Mouse (Mus musculus): Measurements from ENCODE around the gene Btbd2.

Btbd2 gene

DNA sequence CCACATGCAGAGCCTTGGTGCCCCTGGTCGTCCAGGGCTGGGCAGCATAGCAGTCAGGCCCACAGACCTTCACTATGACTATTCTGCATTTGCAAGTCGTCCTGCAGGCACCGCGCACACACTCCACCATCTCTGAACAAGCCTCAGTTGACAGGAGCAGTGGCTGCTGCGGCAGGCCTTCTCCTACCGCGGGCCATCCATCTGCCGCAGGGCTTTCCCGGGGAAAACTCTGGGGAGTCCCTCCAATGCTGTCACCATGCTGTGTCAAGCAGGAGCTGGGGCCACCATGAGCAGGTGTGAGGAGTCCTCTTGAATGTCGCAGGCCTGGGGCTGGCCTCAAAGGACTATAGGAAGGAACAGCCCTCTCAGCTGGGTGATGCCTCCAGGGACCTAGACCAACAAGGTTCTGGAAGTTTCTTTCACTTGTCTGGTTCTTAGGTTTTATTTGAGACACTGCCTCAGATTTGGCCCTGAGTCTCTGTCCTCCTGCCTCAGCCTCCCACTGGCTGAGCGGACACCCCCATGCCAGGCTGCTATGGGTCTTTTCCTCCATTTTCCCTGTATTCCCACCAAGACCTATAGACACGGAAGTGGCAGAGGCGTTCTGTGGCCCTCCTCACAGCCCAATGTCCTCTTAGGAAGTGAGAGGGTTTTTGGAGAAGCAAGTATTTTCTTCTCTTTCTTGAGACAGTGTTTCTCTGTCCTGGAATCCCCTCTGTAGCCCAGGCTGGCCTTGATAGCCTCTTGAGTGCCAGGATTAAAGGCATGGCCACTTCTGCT lies 37.5 kb upstream of the Btbd2 start:
- H3K27me3 ChIP-seq (ENCODE audit: insufficient read depth, low read length) = no peaks in the 10 kb centered on the region
- peaks cover 83% of the 10 kb centered on the region for H3K4me1 ChIP-seq (replicated peaks; ENCODE audit: low read depth, low read length)
- no peak for TF ChIP-seq CTCF (conservative IDR thresholded peaks at IDR 0.05; ENCODE audit: low read length)
- TF ChIP-seq NANOG (IDR thresholded peaks at IDR 0.05; ENCODE audit: borderline replicate concordance, low read length) = no peak
- TF ChIP-seq POU5F1 (IDR thresholded peaks at IDR 0.05; ENCODE audit: borderline replicate concordance, low read length) = no peak
- no peaks in the 10 kb centered on the region for H3K9me3 ChIP-seq (ENCODE audit: low read length)
- peaks cover 72% of the 10 kb centered on the region for H3K36me3 ChIP-seq (ENCODE audit: insufficient read depth, low read length)
- no peak overlapping the region for H3K4me3 ChIP-seq (replicated peaks; ENCODE audit: low read length)

DNA sequence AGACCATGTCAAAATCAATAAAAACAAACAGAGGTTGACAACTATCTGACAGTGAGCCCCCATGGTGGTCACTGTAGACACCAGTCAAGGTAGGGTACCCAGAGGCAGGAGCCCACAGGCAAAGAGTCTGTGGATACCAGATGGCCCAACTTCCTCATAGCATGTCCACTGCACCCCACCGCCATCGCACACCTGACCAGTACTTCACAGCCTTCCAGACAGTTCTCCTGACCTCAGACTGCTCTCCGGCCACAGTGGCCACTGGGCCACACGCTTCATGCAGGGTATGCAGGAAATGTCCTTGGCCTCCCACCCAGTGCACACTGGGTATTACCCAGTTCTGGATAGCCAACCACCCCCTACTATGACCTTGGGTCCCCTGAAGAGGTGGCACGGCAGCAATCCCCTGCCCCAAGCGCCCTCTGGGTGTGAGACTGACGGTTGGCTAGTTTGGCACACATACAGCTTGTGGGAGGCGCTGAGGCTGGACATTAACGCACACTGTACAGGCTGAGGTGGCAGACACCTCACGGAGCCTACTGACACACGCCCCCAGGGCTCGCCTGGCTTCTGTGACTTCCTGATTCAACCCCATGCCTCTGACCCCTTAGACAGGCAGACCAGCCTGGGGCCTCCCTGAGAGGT lies 36.7 kb upstream of the Btbd2 start:
- Histone ChIP-seq H3K27me3 (ENCODE audit: insufficient read depth, low read length) (no peaks in the 10 kb centered on the region), H3K4me1 (replicated peaks; ENCODE audit: low read depth, low read length) (peaks cover 80% of the 10 kb centered on the region), H3K9me3 (ENCODE audit: low read length) (no peaks in the 10 kb centered on the region), H3K4me3 (replicated peaks; ENCODE audit: low read length) (no peak overlapping the region), H3K36me3 (ENCODE audit: insufficient read depth, low read length) (peaks cover 72% of the 10 kb centered on the region)
- TF ChIP-seq NANOG (IDR thresholded peaks at IDR 0.05; ENCODE audit: borderline replicate concordance, low read length) (no peak), CTCF (conservative IDR thresholded peaks at IDR 0.05; ENCODE audit: low read length) (no peak), POU5F1 (IDR thresholded peaks at IDR 0.05; ENCODE audit: borderline replicate concordance, low read length) (no peak)

DNA sequence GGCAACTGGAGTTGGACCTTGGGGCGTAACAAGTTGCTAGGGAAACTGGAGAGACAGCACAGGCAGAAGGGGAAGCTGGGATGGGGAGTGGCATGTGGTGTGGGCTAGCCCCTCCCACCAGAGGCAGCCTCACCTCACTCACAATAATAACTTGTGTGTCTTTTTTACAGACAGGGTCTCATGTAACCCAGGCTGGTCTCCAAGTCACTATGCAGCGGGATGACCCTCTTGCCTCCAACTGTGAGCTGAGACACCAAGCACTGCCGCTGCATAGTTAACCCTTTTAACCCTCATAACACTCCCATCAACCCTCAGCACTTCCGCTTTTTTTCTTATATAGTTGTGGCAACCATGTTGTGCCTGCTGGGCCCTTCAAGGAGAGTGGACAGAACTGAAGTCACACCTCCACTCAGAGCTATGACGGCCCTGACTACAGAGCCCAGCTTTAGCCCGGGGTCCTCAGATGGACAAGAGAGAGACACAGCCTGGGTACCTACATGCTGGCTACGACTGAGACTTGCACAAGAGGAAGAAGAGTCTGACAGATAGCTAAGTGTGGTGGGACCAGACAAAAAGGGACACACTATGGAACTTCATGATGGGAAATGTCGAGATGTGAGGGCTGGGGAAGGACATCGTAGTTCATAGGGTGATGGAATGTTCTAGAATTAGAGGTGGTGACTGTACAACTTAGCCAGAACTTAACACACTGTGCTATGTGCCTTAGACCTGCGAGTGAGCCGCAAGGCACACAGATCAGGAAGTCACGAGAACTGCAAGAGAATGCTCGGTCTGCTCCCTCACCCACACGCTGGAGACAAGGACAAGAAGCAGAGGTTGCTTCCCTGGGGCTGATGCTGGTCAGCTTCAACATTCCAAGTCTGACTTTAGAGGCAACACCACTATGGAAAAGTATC lies 35.6 kb upstream of the Btbd2 start:
- Histone ChIP-seq H3K27me3 (ENCODE audit: insufficient read depth, low read length) (no peaks in the 10 kb centered on the region), H3K9me3 (ENCODE audit: low read length) (no peaks in the 10 kb centered on the region), H3K4me1 (replicated peaks; ENCODE audit: low read depth, low read length) (peaks cover 70% of the 10 kb centered on the region), H3K4me3 (replicated peaks; ENCODE audit: low read length) (no peak overlapping the region), H3K36me3 (ENCODE audit: insufficient read depth, low read length) (peaks cover 66% of the 10 kb centered on the region)
- TF ChIP-seq NANOG (IDR thresholded peaks at IDR 0.05; ENCODE audit: borderline replicate concordance, low read length) (no peak), CTCF (conservative IDR thresholded peaks at IDR 0.05; ENCODE audit: low read length) (no peak), POU5F1 (IDR thresholded peaks at IDR 0.05; ENCODE audit: borderline replicate concordance, low read length) (no peak)

DNA sequence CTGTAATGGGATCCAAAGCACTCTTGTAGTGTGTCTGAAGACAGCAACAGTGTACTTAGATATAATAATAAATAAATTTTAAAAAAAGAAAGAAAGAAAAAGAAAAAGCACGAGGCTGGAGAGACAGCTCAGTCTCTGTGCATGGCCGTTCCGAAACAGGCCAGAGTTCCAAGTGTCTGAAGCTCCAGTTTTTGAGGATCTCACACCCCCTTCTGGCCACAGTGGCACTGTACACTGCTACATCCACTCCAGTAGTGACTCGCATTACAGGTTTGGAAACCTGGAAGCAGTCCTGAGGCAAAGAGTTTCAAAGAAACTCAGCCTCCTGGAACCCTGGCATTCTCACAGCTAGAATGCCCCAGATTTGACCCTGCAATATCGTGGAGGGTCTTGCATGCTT lies 31.0 kb upstream of the Btbd2 start:
- Histone ChIP-seq H3K4me3 (replicated peaks; ENCODE audit: low read length) (no peak overlapping the region), H3K36me3 (ENCODE audit: insufficient read depth, low read length) (peaks cover 78% of the 10 kb centered on the region), H3K4me1 (replicated peaks; ENCODE audit: low read depth, low read length) (peaks cover 36% of the 10 kb centered on the region), H3K27me3 (ENCODE audit: insufficient read depth, low read length) (no peaks in the 10 kb centered on the region), H3K9me3 (ENCODE audit: low read length) (no peaks in the 10 kb centered on the region)
- TF ChIP-seq POU5F1 (IDR thresholded peaks at IDR 0.05; ENCODE audit: borderline replicate concordance, low read length) (no peak), CTCF (conservative IDR thresholded peaks at IDR 0.05; ENCODE audit: low read length) (peak; percentile 52)

DNA sequence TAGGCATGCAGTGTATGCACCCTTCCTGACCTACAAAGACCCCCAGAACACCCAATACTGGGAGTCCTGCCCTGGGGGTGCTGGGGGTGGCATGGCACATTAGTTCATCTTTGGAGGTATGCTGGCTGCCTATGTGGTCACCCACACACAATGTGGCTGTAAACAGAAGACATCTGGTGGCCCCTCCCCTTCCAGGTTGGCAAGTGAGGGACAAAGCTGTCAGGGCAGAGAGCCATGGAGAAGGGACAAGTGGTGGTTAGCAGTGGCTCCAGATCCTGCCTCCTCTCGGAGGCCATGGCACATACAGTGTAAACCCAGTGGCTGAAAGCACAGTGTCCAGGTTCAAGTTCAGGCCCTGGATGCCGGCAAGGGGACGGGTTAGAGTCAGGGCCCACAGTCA lies 29.7 kb upstream of the Btbd2 start:
- H3K4me1 ChIP-seq (replicated peaks; ENCODE audit: low read depth, low read length) = peaks cover 24% of the 10 kb centered on the region
- H3K27me3 ChIP-seq (ENCODE audit: insufficient read depth, low read length) = no peaks in the 10 kb centered on the region
- peaks cover 70% of the 10 kb centered on the region for H3K36me3 ChIP-seq (ENCODE audit: insufficient read depth, low read length)
- H3K9me3 ChIP-seq (ENCODE audit: low read length) = no peaks in the 10 kb centered on the region
- no peak overlapping the region for H3K4me3 ChIP-seq (replicated peaks; ENCODE audit: low read length)
- no peak for TF ChIP-seq NANOG (IDR thresholded peaks at IDR 0.05; ENCODE audit: borderline replicate concordance, low read length)
- TF ChIP-seq CTCF (conservative IDR thresholded peaks at IDR 0.05; ENCODE audit: low read length) = no peak
- TF ChIP-seq POU5F1 (IDR thresholded peaks at IDR 0.05; ENCODE audit: borderline replicate concordance, low read length) = no peak

DNA sequence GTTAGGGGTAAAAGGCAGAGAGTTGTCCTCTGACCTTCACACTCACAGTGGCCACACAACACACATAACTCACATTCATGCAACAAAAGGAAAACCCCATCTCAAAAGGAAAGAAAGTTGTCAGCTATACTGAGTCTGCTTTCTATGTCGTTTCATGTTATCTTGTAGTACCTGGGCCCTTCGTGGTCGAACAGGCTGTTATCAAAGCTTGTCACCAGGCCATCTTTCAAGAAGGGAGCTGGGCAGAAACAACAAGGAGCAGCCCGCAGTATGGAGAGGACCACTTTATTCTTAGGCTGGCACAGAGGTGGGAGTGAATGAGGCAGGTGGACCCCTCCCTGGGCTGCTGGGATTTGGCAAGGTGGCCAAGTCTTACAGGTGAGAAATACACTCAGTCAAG lies 28.1 kb upstream of the Btbd2 start:
- no peak overlapping the region for H3K4me3 ChIP-seq (replicated peaks; ENCODE audit: low read length)
- no peaks in the 10 kb centered on the region for H3K9me3 ChIP-seq (ENCODE audit: low read length)
- H3K4me1 ChIP-seq (replicated peaks; ENCODE audit: low read depth, low read length) = peaks cover 14% of the 10 kb centered on the region
- H3K27me3 ChIP-seq (ENCODE audit: insufficient read depth, low read length) = no peaks in the 10 kb centered on the region
- TF ChIP-seq POU5F1 (IDR thresholded peaks at IDR 0.05; ENCODE audit: borderline replicate concordance, low read length) (no peak), NANOG (IDR thresholded peaks at IDR 0.05; ENCODE audit: borderline replicate concordance, low read length) (no peak), CTCF (conservative IDR thresholded peaks at IDR 0.05; ENCODE audit: low read length) (no peak)
- peaks cover 54% of the 10 kb centered on the region for H3K36me3 ChIP-seq (ENCODE audit: insufficient read depth, low read length)

DNA sequence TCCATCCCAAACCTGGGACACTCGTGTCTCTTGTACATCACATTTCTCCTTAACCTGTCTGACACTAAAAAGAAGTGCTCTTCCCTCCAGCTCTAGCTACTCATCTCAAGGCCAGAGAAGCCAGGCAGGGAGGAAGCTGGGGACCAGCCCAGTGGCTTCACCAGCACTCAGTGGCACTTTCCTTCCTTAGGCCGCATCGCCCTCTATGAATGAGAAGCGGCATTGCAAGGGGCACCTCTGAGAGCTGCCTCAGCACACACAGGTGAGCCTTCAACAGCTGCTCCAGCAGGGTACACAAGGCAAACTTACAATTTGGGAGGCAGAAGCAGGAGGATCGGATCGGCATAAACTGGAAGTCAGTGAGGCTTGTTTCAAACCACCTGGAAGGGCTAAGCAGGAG lies 27.3 kb upstream of the Btbd2 start:
- TF ChIP-seq CTCF (conservative IDR thresholded peaks at IDR 0.05; ENCODE audit: low read length) (peak; percentile 88), NANOG (IDR thresholded peaks at IDR 0.05; ENCODE audit: borderline replicate concordance, low read length) (no peak), POU5F1 (IDR thresholded peaks at IDR 0.05; ENCODE audit: borderline replicate concordance, low read length) (no peak)
- Histone ChIP-seq H3K4me3 (replicated peaks; ENCODE audit: low read length) (no peak overlapping the region), H3K4me1 (replicated peaks; ENCODE audit: low read depth, low read length) (peaks cover 19% of the 10 kb centered on the region), H3K9me3 (ENCODE audit: low read length) (no peaks in the 10 kb centered on the region), H3K36me3 (ENCODE audit: insufficient read depth, low read length) (peaks cover 47% of the 10 kb centered on the region), H3K27me3 (ENCODE audit: insufficient read depth, low read length) (no peaks in the 10 kb centered on the region)

DNA sequence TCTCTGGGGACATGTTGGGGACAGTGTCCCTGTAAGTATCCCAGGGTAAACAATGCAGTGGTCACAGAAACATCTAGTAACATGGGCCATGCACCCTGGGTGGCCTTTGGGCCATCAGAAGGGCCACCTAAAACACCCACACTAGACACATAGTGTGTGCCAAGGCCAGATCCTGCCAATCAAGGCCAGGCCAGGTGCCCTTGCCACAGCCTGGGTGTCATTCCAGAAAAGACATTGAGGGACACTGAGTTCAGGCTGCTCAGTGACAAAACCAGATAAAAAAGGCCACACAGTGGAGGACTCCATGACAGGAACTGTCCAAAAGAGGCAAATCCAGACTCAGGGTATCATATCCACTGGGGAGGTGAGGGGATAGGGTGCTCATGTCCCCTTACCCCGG lies 26.8 kb upstream of the Btbd2 start:
- TF ChIP-seq POU5F1 (IDR thresholded peaks at IDR 0.05; ENCODE audit: borderline replicate concordance, low read length) = no peak
- H3K4me3 ChIP-seq (replicated peaks; ENCODE audit: low read length) = no peak overlapping the region
- no peaks in the 10 kb centered on the region for H3K27me3 ChIP-seq (ENCODE audit: insufficient read depth, low read length)
- H3K4me1 ChIP-seq (replicated peaks; ENCODE audit: low read depth, low read length) = peaks cover 25% of the 10 kb centered on the region
- peaks cover 42% of the 10 kb centered on the region for H3K36me3 ChIP-seq (ENCODE audit: insufficient read depth, low read length)
- no peaks in the 10 kb centered on the region for H3K9me3 ChIP-seq (ENCODE audit: low read length)

All from E14TG2a.4 (cell line).